Mouse (Mus musculus) embryonic fibroblast, embryonic 13.5 days (primary cell): ENCODE data around the gene Atp6v0d1.

Experiments used
- CTCF ChIP-seq: IDR thresholded peaks from 2 replicates; pipeline ENCODE4 v1.5.1; 2011; ENCODE audit warnings: mild to moderate bottlenecking, control low read depth, low read length, moderate library complexity, borderline replicate concordance; ENCODE audit not compliant: insufficient read depth
- POLR2A ChIP-seq: IDR thresholded peaks from 2 replicates; pipeline ENCODE4 v1.6.1; 2011; ENCODE audit warnings: low read depth, mild to moderate bottlenecking, control low read depth, low read length, moderate library complexity

DNA sequence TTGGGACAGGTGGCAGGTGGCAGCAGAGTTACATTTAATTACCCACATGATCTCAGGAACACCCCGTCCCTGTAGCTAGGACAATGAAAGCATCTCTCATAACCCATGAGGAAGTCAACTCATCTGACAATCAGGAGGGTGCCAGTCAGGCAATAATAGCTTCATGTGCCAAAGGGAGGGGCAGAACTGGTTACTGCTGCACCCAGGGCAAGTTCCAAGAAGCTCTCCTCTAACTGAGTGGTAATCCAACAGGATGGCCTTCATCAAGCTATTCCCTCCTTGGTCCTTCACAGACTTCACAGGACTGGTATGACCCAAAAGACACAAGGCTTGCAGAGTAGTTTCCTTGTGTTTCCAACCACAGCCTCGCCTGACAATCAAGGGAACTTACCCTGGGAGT lies 15.8 kb downstream of the Atp6v0d1 start:
- TF ChIP-seq CTCF (no peak), POLR2A (no peak)
